Mouse (Mus musculus) telencephalon, adult 2 months (tissue): Measurements from ENCODE around the gene Prpf19.

Experiments used
- DNase-seq: peaks from one replicate; pipeline ENCODE4 v3.0.0-alpha.2; 2011; ENCODE audit warnings: low read depth, low spot score

Gene Prpf19

DNA sequence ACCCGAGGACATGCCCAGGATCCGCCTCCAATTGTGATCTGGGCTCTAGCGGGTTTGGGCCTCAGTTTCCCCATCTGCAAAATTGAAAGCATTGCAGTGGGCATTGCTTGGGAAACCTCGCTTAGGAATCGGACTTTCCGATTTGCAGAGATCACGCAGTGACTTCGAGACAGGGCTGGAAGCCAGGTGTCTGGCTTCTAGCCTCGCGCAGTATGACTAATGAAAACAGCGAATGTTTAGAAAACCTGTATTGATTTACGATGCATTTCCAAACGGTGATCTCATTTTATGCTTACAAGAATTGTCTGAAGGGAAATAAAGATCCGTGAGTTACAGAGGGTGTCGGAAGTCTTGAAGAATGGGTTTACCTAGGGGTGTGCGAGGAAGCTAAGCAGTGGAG, 677 bp downstream of the Prpf19 start:
- no peak for DNase-seq

DNA sequence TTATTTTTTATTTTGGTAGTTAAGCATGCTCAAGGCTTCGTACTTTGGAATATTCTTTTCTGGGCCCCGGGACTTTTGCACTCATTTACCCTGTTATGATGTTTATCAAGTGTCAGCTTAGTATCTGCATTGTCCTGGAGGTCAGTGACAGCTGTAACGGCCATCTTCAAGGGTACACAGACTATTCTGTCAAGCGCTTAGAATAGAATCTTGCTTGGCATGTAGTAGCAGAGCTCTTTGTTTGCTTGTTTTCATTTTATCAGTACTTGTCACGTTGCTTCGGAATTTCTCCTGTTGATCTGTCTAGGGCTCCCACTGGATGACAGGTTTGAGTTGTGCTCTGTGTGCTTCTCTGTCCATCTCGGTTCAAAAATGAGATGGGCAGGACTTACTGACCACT, 1.8 kb downstream of the Prpf19 start:
- no peak for DNase-seq

DNA sequence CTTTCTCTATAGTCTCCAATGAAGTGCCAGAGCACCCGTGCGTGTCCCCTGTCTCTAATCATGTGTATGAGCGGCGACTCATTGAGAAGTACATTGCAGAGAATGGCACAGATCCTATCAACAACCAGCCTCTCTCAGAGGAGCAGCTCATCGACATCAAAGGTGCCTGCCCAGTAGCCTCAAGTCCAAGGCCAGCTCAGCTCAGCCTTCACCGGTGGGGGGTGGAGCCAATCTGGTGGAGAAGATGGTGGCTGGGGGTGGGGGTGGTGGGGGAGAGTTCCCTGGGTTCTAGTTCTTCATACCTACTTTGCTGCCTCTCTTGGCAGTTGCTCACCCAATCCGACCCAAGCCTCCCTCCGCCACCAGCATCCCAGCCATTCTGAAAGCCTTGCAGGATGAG, 2.5 kb downstream of the Prpf19 start:
- DNase-seq = no peak

DNA sequence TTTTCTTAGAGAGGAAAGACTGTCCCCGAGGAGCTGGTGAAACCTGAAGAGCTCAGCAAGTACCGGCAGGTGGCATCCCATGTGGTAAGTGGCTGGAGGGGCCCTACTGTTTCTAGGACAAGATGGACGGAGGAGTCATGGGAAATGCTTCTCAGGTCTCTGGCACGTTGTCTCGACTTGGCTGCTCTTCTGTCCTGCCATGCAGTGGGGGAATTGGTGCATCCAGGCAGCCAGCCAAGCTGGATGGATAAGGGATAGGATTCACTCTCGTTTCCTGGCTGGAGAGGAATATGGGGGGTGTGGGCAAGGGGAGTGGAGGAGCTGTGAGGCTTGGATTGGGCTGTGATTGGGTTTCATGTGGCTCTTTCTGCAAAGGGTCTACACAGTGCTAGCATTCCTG, 5.3 kb downstream of the Prpf19 start:
- DNase-seq = no peak

DNA sequence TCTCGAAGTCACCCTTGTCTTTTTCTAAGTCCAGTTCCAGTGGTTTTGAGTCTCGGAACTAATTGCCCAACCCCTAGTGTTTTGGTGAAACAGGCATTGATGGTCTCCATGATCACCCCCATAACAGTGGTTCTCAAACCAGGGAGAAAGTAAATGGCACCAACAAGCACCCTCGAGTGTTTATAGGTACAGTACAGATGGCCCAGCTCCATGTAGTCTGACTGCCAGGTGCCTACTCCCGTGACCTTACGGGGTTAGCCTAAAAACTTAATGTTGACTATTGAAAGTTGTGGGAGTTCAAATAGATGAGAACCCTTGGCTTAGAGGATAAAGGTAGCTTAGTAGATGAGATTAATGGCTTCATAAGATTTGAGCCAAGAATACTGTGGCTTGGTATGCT, 6.0 kb downstream of the Prpf19 start:
- no peak for DNase-seq

DNA sequence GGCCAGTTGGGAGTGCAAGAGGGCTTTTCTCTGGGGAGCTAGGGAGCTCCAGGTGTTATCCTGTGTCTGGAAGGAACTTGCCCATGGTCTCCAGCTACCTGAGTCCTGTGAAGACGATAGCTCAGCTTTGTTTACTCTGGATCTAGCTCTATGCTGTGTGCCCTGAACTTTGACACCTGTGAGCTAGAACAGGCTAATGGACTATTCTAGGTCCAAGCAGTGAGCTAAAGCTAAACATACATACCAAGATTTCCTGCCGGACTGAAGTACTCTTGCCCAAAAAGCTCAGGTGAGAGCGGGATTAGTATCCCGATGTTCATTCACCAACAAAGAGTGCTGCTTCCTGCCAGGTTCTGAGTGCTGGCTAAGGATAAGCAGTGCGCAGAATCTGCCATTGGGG, 9.5 kb downstream of the Prpf19 start:
- DNase-seq = no peak

DNA sequence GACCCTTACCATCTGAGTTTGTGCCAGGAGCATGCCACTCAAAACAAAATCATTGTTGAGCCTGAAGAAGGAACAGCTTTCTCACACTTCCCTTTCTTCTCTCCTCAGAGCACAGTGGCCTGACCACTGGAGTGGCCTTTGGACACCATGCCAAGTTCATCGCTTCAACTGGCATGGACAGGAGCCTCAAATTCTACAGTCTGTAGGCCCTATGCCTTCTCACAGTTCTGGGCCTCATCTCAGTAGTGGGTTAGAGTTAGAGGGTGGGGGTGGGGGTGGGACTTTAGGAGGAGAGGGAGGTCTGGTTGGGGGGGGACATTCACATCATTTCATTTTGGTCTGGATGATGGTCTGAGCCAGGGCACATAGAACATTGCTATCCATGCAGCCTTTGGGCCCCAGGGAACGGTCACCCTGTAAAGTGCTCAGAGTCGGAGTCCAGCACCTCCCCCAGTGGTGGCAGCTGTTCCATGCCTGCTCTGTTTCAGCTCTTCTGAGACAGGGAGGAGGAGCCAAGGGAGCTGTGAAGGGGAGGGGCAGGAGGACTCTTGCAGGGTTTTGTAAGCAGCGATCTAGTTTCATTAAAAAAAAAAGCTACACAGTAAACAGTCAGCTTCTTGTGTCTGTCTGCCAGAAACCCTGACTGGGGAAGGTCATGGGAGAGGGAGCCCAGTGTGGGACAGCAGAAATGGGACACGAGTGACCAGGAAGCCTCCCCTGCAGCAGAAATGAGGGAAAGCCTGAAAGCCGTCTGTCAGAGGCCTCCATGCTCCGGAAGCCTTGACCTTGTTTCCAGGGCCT, 10.1 kb downstream of the Prpf19 start:
- DNase-seq = no peak

DNA sequence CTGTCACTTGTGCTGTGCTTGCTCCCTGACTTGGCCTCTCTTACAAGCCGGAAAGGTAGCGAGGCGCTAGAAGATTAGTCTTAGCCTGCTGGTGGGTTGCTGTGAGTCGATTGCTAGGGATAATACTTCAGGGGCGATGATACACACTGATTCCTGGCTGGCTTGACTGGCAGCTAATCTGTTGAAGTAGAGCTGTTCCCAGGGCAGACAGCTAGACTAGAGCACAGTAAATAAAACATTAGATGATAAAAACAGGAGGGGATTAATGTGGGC, 10.6 kb downstream of the Prpf19 start:
- no peak for DNase-seq

DNA sequence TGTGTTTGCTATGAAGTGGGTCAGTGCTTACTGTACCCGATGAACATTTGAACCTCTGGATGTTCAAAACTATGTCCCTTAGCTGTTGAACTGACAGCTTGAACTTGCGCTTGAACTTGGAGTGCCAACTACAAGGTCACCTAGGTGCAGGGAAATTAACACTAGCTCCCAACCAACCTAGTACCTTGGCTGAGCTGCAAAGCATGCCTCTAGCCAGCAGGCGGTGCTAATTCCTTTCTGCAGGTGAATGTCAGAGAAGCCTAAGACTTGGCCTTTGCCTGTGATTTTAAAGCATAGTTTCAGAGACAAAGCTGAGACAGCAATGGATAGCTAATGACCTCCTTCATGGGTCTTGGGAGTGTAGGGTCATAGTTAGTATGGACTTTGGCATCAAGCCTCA, 12.9 kb downstream of the Prpf19 start:
- DNase-seq = peak; percentile 26

DNA sequence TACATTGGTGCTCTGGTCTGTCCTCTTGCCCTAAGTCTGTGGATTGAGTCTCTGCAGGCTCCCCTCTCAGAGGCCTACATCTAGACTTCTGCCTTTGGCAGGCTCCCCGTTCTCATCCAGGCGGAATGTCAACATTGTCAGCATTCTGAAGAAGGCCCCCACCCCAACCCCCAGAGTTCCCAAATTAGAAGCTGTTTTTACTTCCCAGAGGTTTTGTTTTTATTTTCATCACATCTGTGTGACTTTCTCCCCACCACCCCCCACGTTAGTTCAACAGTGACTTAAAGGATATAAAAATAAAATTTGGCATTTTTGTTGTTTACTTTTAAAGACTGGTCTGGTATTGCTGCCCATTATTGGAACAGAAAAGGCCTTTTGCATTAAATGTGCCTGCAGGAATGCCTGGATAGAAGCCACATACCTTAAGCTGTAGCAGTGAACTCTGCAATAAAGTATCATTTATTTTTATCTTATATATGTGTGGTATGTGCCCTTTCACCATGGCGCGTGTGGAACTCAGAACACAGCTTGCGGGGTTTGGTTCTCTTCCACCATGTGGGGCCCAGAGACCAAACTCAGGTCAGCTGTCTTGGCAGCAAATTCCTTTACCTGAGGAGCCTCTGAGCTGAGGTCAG, 14.2 kb downstream of the Prpf19 start:
- DNase-seq = no peak

DNA sequence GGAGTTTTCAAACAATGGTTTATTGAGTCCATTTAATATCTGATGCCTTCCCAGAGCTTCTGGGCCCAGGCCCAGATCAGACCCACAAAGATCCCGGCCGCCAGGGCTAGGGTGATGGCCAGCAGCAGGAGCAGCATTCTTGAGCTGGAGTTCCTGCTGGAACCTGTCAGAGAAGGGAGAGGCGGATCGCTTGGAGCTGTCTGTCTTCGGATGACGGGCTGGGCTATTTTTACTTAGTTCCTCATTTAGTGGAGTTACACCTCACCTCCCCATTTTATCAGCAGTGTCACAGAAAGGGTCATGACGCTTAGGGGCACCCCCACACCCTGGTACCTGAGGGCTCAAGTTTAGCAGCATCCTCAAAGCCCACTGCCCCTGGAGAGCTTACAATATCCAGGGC, 19.3 kb downstream of the Prpf19 start:
- DNase-seq = no peak

DNA sequence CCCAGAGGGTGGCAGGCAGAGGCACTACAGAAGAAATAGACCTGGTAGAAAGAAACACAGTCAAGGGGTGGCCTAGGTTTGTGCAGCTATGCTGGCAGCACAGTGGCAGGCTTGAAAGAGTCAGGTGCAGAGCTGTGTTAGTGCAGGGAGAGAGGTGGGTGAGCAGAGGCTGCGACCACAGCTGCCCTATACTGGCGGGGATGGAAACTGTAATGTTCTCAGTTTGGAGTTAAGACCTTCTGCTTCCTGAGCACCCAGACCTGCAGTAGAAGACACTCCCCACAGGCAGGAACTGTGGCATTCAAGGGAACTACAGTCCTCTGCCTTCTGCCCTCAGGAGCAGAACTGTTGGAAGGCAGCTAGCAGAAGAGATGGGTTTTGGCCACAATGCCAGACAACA, 19.8 kb downstream of the Prpf19 start:
- DNase-seq = no peak

DNA sequence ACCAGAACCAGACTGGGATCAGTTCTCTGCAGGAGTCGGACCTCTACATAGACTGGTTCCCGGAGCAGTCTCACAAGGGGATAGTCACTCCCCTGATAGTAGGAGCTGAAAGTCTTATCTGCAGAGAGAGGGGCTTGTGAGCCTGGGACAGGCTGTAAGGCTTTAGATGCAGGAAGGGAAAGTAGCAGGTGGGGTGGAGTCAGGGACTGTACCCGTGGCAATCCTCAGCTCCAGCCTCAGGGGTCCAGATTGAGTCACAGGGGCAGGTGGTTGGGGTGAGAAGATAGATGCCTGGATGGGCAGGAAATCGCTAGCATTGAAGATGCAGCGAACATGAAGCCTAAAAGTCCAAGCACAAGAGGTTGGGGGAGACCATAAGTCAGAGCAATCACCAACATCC, 21.5 kb downstream of the Prpf19 start:
- DNase-seq = no peak

DNA sequence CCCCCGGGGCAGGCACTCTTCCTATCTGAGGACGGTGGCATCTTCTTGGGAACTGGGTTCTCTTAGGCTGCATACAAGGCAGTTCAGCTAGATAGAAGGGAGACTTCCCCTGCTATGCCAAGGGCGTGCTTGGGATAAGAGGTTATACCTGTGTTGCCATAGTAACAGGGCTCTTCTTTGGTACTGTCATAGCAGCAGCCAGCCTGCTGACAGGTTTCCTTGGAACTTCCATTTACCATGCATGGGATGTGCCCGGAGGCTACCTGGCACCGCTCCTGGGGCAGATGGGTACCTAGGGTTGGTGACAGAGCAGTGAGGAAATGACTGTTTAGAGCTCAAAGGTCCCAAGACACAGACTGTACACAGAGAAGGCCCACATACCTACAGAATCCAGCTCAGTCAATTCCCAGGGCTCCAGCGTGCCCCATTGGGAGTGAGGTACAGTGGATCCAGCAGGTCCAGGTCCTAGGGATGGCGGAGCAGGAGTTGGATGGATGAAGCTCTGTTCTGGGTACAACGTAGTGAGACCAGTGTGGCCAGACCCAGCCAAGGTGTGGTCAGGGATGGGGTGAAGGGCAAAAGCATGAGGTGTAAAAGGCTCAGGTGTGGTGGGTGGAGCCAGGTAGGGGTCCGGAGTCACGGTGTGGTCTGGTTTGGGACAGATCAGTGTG, 23.4 kb downstream of the Prpf19 start:
- no peak for DNase-seq

DNA sequence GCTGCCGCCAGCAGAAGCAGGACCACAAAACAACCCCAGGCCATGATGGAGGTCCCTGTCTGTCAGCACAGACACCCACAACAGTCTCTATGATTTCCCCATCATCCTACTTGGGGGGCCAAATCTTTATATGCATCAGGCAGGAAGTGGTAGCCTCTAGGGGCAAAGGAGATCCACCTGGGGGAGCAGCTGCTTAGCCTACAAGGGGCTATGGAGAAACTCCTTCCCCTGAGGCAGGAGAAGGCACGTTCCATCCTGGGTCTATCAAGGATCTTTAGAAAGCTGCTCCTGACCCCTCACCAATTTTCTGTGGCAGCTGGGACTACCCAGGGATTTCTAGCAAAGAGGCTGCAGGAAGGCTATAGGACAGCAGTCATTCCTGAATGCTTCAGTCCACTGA, 25.5 kb downstream of the Prpf19 start, which contains the start of gene Zp1:
Gene Zp1 (minus strand): TSS at position 101 of the 400 bp plus-strand sequence.
- no peak for DNase-seq

DNA sequence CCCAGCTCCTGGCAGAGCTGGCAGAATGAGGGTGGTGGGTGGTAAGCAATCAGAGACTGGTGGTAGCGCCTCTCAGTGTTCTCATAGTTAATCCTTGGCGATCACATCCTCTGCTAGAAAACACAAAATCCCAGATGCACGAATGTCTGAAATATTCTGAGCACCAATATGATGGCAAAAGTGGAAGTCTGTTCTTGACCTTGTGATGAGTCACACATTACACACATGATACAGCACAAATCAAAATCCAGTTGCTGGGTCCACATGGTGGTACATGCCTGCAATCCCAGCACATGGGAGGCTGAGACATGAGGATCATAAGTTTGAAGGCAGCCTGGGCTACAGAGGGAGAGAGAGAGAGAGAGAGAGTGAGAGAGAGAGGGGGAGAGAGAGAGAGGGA, 26.0 kb downstream of the Prpf19 start:
- DNase-seq = no peak

DNA sequence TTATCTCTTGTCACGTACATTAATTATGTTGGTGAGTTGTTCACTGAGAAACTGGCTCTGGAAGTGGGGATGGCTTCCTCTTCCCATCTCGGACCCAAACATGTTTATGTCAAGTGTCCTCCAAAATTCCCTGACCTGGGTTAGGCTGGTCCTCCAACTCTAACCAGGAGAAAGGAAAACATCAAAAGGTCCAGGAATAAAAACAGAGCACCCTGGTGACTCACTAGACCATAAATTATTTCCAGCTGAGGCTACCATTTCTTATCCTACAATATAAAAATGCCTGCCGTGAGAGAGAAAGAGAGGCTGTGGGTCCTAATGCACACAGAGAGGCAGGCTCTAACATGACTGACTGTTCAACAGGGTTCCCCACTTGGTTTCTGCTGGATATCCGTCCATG, 29.2 kb downstream of the Prpf19 start:
- no peak for DNase-seq

DNA sequence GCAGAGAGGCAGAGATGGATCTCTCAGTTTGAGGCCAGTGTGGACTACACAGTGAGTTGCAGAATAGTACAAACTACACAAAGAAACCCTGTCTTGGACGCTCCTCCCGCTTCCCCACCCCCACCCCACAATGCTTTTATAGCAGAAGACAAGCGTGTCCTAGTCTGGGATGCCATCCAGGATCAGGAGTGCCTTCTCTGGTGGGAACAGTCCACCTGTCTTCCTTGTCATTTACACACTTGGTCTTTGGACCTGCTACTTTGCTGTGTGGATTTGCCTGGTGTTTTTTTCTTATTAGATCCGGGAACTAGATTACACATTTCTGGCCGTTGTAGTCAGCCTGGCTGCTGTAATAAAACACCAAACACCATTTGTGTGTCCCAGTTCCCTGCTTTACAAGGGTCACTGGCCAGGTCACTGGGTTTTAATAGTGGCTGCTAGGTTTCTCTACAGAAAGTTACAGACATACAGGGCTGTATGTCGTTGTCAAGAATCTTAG, 31.1 kb downstream of the Prpf19 start:
- no peak for DNase-seq

DNA sequence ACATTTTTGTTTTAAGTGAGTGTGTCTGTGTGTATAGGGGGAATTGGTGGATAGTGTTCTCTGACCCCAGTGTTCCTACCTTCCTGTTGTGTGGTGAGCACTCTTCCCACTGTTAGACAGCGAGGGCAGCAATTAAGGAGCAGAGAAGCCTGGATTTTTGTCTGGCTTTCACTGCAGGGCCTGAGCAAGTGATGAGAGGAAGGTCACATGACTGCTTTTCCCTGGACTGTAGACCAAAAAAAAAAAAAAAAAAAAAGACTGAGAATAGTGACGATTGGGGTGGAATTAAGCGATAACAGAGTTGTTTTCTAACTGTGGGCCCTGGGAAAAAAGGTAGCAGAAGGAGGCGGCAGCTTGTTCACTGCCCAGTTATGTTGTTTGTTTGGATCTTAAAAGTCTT, 31.6 kb downstream of the Prpf19 start:
- no peak for DNase-seq

DNA sequence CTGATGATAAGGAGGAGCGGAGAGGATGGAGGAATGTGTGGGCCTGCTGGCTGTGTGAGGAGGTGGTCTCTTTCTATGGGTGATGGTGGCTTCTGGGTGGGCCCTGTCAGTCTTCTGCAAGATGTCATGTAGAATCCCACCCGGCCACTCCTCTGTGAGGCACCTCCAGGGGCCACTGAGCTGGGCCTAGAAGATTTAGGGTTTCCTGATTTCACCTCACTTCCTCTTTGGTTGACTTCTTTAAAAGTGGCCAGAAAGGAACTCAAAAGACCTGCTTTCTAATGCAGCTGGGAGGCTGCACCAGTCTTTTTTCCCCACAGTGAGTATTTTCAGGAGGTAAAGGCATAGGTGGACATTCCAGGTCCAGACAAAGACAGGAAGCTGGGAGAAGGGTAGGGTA, 35.6 kb downstream of the Prpf19 start:
- DNase-seq = no peak

DNA sequence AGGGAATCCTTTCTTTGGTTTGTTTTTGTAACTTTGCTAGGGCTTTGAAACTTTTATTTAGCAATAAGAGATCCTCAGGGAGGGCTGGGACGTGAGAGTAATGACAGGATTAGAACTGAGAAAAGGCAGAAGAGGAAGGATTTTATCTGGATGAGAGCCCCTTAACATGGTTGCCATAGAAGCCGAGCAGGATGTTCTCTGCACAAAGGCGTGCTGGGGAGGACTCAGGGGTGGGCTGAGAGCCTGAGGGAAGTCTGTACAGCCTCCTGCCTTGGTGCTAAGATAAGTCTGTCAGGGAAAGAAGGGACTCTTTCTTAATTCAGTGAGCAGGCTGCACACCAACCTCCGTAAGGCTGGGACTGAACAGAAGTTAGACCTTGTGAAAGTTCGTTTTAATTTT, 40.0 kb downstream of the Prpf19 start:
- DNase-seq = no peak

DNA sequence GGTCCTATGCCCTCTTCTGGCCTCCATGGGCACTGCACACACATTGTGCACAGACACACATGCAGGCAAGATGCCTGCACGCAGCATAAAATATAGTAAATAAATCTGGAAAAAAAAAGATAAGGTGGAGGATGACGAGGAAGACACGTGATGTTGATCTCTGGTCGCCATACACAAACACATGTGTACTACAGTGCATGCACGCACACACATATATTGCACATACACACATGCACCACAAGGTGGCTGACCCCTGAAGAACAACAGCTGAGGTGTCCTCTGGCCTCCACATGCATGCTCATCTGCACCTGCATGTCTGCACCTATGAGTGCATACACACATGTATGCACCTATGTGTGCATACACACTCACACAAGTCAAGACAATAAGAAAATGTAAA, 41.0 kb downstream of the Prpf19 start:
- no peak for DNase-seq

DNA sequence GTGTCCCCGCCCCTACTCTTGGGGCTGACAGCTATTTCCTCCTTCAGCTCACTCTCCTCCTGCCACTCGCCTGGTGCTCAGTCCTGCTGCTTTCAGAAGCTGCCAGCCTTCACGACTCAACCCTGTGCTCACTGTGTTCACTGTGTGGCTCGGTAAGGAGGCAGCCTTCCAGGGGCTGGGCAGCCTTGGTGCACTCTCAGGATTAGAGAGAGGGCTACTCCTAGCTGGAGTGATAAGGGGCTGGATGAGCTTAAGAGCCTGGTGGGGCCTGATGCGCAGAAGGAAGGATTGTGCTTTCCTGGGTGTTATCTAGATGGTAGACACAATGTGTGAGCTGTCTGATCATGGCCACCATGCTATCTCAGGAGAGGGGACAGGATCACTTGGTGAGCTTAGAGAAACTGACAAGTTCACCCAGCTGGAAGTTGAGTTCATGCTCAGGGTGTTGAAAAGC, 42.1 kb downstream of the Prpf19 start, which contains the start of gene Ptgdr2:
Gene Ptgdr2 (plus strand): TSS at position 51 of the 454 bp plus-strand sequence.
- DNase-seq = no peak
